16 mouse cellular contexts compared by ENCODE assay signal in genomic region chr10:79691986-79692548, GRCm38 (mm10). TPM values are rescaled to one million over a fixed set of nuclear protein-coding genes. Genes with fewer than 3 reads are reported as not detected.
DNase-seq lines count a peak whose midpoint lies in the region; ATAC-seq and TF ChIP-seq lines count a peak whose summit lies in the region.
"Had no signal": no experiment of that assay in that cellular context is flagged by ENCODE, and none has a peak within 500 bp of the region (broad histone marks: within the 10 kb centered on the region; RNA-seq: fewer than 3 reads in every experiment).

No protein-coding gene starts in this region.

- peak; percentile 43 for TF ChIP-seq CTCF in forebrain, postnatal 0 days (IDR thresholded peaks at IDR 0.05; ENCODE audit: low read depth)
- peak; percentile 51 for TF ChIP-seq CTCF in liver, postnatal 0 days (IDR thresholded peaks at IDR 0.05; ENCODE audit: low read depth)

- no peaks in the 10 kb centered on the region for H3K27me3 ChIP-seq in forebrain, postnatal 0 days (ENCODE audit: insufficient read depth, low read length)
- no peaks in the 10 kb centered on the region for H3K27me3 ChIP-seq in forebrain, embryonic 15.5 days
- H3K27me3 ChIP-seq in liver, postnatal 0 days (ENCODE audit: insufficient read depth, low read length) = no peaks in the 10 kb centered on the region
- H3K27me3 ChIP-seq: hindbrain, embryonic 15.5 days; kidney, embryonic 15.5 days; liver, embryonic 13.5 days; neural tube, embryonic 15.5 days had no signal

- no peak for TF ChIP-seq EP300 in liver, postnatal 0 days (IDR thresholded peaks at IDR 0.05; ENCODE audit: low read depth)

- WGBS in forebrain, postnatal 0 days = 91% methylated on average over 2 of the region's 2 CpGs
- 95% methylated on average over 2 of the region's 2 CpGs for WGBS in forebrain, embryonic 15.5 days
- 94% methylated on average over 2 of the region's 2 CpGs for WGBS in liver, postnatal 0 days (ENCODE audit: insufficient replicate concordance)

- DNase-seq in forebrain, postnatal 0 days = no peak
- no peak for DNase-seq in liver, postnatal 0 days
- DNase-seq in liver = no peak
- peak; percentile 65 for DNase-seq in R1 (ENCODE audit: low read depth, low spot score)
- peak; percentile 73 to 86 for DNase-seq in natural killer cell, adult 2 months (ENCODE audit: low spot score in 2 of 2)
- no peak for DNase-seq in spleen, postnatal 10 days (ENCODE audit: low spot score in 2 of 2)
- DNase-seq: adrenal gland, postnatal 25 days; cerebellum, postnatal 25 days; liver, embryonic 13.5 days had no signal

- no peak overlapping the region for H3K9ac ChIP-seq in forebrain, postnatal 0 days
- no peak overlapping the region for H3K9ac ChIP-seq in forebrain, embryonic 15.5 days (replicated peaks)
- no peak overlapping the region for H3K9ac ChIP-seq in liver, postnatal 0 days (replicated peaks)
- H3K9ac ChIP-seq: hindbrain, embryonic 15.5 days; kidney, embryonic 15.5 days; liver, embryonic 13.5 days; neural tube, embryonic 15.5 days had no signal

- no peak overlapping the region for H3K4me3 ChIP-seq in forebrain, postnatal 0 days (ENCODE audit: low read depth, low read length)
- no peak overlapping the region for H3K4me3 ChIP-seq in forebrain, embryonic 15.5 days
- H3K4me3 ChIP-seq in liver, postnatal 0 days (ENCODE audit: low read depth, low read length) = no peak overlapping the region
- H3K4me3 ChIP-seq: hindbrain, embryonic 15.5 days; kidney, embryonic 15.5 days; limb, embryonic 10.5 days; liver, embryonic 13.5 days; midbrain, embryonic 10.5 days; neural tube, embryonic 15.5 days had no signal

- H3K9me3 ChIP-seq in forebrain, postnatal 0 days (ENCODE audit: low read length) = no peaks in the 10 kb centered on the region
- no peaks in the 10 kb centered on the region for H3K9me3 ChIP-seq in forebrain, embryonic 15.5 days
- no peaks in the 10 kb centered on the region for H3K9me3 ChIP-seq in liver, postnatal 0 days (ENCODE audit: low read length)
- H3K9me3 ChIP-seq: hindbrain, embryonic 15.5 days; limb, embryonic 10.5 days; neural tube, embryonic 15.5 days had no signal

- H3K36me3 ChIP-seq in forebrain, postnatal 0 days (ENCODE audit: insufficient read depth) = peaks cover 28% of the 10 kb centered on the region
- H3K36me3 ChIP-seq in forebrain, embryonic 15.5 days = peaks cover 27% of the 10 kb centered on the region
- peaks cover 23% of the 10 kb centered on the region for H3K36me3 ChIP-seq in liver, postnatal 0 days (replicated peaks; ENCODE audit: insufficient read depth, low read length)

- H3K27ac ChIP-seq in forebrain, postnatal 0 days (ENCODE audit: low read depth, low read length) = no peak overlapping the region
- no peak overlapping the region for H3K27ac ChIP-seq in forebrain, embryonic 15.5 days (replicated peaks)
- no peak overlapping the region for H3K27ac ChIP-seq in liver, postnatal 0 days (ENCODE audit: low read depth)
- H3K27ac ChIP-seq: hindbrain, embryonic 15.5 days; kidney, embryonic 15.5 days; limb, embryonic 10.5 days; liver, embryonic 13.5 days; midbrain, embryonic 10.5 days; neural tube, embryonic 15.5 days had no signal

- peaks cover 6% of the 10 kb centered on the region; the same call in 1 of the 2 replicates for H3K4me1 ChIP-seq in forebrain, postnatal 0 days (ENCODE audit: insufficient read depth)
- peaks cover 12% of the 10 kb centered on the region for H3K4me1 ChIP-seq in forebrain, embryonic 15.5 days
- H3K4me1 ChIP-seq in liver, postnatal 0 days (ENCODE audit: insufficient read depth) = peaks cover 14% of the 10 kb centered on the region
- H3K4me1 ChIP-seq: hindbrain, embryonic 15.5 days; midbrain, embryonic 10.5 days had no signal

- no peak for ATAC-seq in forebrain, postnatal 0 days
- no peak for ATAC-seq in forebrain, embryonic 15.5 days (replicated peaks)
- ATAC-seq in liver, postnatal 0 days = no peak

- no peak overlapping the region for H3K4me2 ChIP-seq in forebrain, postnatal 0 days (ENCODE audit: low read depth)
- H3K4me2 ChIP-seq in forebrain, embryonic 15.5 days (replicated peaks) = no peak overlapping the region
- no peak overlapping the region for H3K4me2 ChIP-seq in liver, postnatal 0 days (ENCODE audit: low read depth, low read length)
- H3K4me2 ChIP-seq: heart, embryonic 11.5 days; hindbrain, embryonic 15.5 days; kidney, embryonic 15.5 days; liver, embryonic 13.5 days; neural tube, embryonic 15.5 days had no signal

RNA-seq across cellular contexts. Expression of gene Gzmm, which starts 3.2 kb away (rescaled TPM):
- total RNA-seq in forebrain, postnatal 0 days (2014; rRNA removed) = 2.5 and 3.3 TPM in 2 replicates
- 1.1 and 1.3 TPM in 2 replicates for polyA plus RNA-seq in forebrain, postnatal 0 days (2015; fragmentation: Nextera tagmentation; extraction: Ambion mirVana)
- 2.0 and 2.3 TPM in 2 replicates for polyA plus RNA-seq in forebrain, embryonic 15.5 days (2015; fragmentation: Nextera tagmentation; extraction: Ambion mirVana)
- polyA plus RNA-seq in liver, postnatal 0 days (2015; fragmentation: Nextera tagmentation; extraction: Ambion mirVana) = 0.09 and 0.13 TPM in 2 replicates

RNA-seq across cellular contexts. Expression of gene Cdc34, which starts 10.1 kb away (rescaled TPM):
- 61.9 and 69.9 TPM in 2 replicates for total RNA-seq in forebrain, postnatal 0 days (2014; rRNA removed)
- 67.9 and 76.5 TPM in 2 replicates for polyA plus RNA-seq in forebrain, postnatal 0 days (2015; fragmentation: Nextera tagmentation; extraction: Ambion mirVana)
- 75.7 and 81.2 TPM in 2 replicates for polyA plus RNA-seq in forebrain, embryonic 15.5 days (2015; fragmentation: Nextera tagmentation; extraction: Ambion mirVana)
- 77.6 and 80.1 TPM in 2 replicates for polyA plus RNA-seq in liver, postnatal 0 days (2015; fragmentation: Nextera tagmentation; extraction: Ambion mirVana)

RNA-seq across cellular contexts. Expression of gene Bsg, which starts 12.2 kb away (rescaled TPM):
- total RNA-seq in forebrain, postnatal 0 days (2014; rRNA removed) = 960 and 1,112 TPM in 2 replicates
- polyA plus RNA-seq in forebrain, postnatal 0 days (2015; fragmentation: Nextera tagmentation; extraction: Ambion mirVana) = 1,015 and 1,046 TPM in 2 replicates
- polyA plus RNA-seq in forebrain, embryonic 15.5 days (2015; fragmentation: Nextera tagmentation; extraction: Ambion mirVana) = 689 and 728 TPM in 2 replicates
- 979 and 1,075 TPM in 2 replicates for polyA plus RNA-seq in liver, postnatal 0 days (2015; fragmentation: Nextera tagmentation; extraction: Ambion mirVana)

RNA-seq across cellular contexts. Expression of gene Tpgs1, which starts 22.9 kb away (rescaled TPM):
- 64.2 and 91.5 TPM in 2 replicates for total RNA-seq in forebrain, postnatal 0 days (2014; rRNA removed)
- polyA plus RNA-seq in forebrain, postnatal 0 days (2015; fragmentation: Nextera tagmentation; extraction: Ambion mirVana) = 128 and 148 TPM in 2 replicates
- polyA plus RNA-seq in forebrain, embryonic 15.5 days (2015; fragmentation: Nextera tagmentation; extraction: Ambion mirVana) = 80.0 and 83.6 TPM in 2 replicates
- 24.9 and 25.8 TPM in 2 replicates for polyA plus RNA-seq in liver, postnatal 0 days (2015; fragmentation: Nextera tagmentation; extraction: Ambion mirVana)

RNA-seq across cellular contexts. Expression of gene Hcn2, which starts 24.4 kb away (rescaled TPM):
- 28.0 and 34.5 TPM in 2 replicates for total RNA-seq in forebrain, postnatal 0 days (2014; rRNA removed)
- polyA plus RNA-seq in forebrain, postnatal 0 days (2015; fragmentation: Nextera tagmentation; extraction: Ambion mirVana) = 3.6 and 4.7 TPM in 2 replicates
- polyA plus RNA-seq in forebrain, embryonic 15.5 days (2015; fragmentation: Nextera tagmentation; extraction: Ambion mirVana) = 0.64 and 0.69 TPM in 2 replicates
- polyA plus RNA-seq in liver, postnatal 0 days (2015; fragmentation: Nextera tagmentation; extraction: Ambion mirVana) = 0.04 and 0.06 TPM in 2 replicates
- polyA plus RNA-seq: liver, embryonic 13.5 days had no signal

Comparison
In these comparisons a context has a peak if more than half of its experiments do, and no peak if none do; other contexts are left out.
1. DNase-seq: peak in R1 (single experiment) and natural killer cell, adult 2 months (2 of 2); none in forebrain, postnatal 0 days (single experiment), liver, postnatal 0 days (single experiment), liver (single experiment) and spleen, postnatal 10 days (0 of 2).